Mouse (Mus musculus) forebrain, postnatal 0 days (tissue): ENCODE results near the gene Tfdp2. TPM values are rescaled to one million over a fixed set of nuclear protein-coding genes. Genes with fewer than 3 reads are reported as not detected.

ENCODE experiments used
- ATAC-seq: fragments of 200-750 bp; cut with Nextera tagmentation; 2 replicates; pipeline ENCODE4 v1.8.0; 2017; ENCODE audit warnings: mild to moderate bottlenecking, moderate library complexity
- DNase-seq: peaks from one replicate; pipeline ENCODE4 v3.0.0-alpha.2; 2015
- H3K27ac ChIP-seq: fragments of 300-500 bp; sonication (generic); 2 replicates; pipeline ENCODE4 v1.5.1; 2014; ENCODE audit warnings: low read depth, mild to moderate bottlenecking, antibody characterized with exemption, low read length, moderate library complexity, mixed read lengths
- H3K27me3 ChIP-seq: fragments of 300-500 bp; sonication (generic); 2 replicates; pipeline ENCODE4 v1.6.1; 2014; ENCODE audit warnings: mild to moderate bottlenecking, low read length, mixed read lengths; ENCODE audit not compliant: insufficient read depth
- H3K36me3 ChIP-seq: fragments of 300-500 bp; sonication (generic); 2 replicates; pipeline ENCODE4 v1.6.1; 2014; ENCODE audit warnings: mild to moderate bottlenecking, moderate library complexity; ENCODE audit not compliant: insufficient read depth
- H3K4me1 ChIP-seq: fragments of 300-500 bp; sonication (generic); 2 replicates; pipeline ENCODE4 v1.6.1; 2014; ENCODE audit warnings: antibody characterized with exemption; ENCODE audit not compliant: insufficient read depth
- H3K4me2 ChIP-seq: fragments of 300-500 bp; sonication (generic); 2 replicates; pipeline ENCODE4 v1.6.1; 2014; ENCODE audit warnings: low read depth, mild to moderate bottlenecking, moderate library complexity
- H3K4me3 ChIP-seq: fragments of 300-500 bp; sonication (generic); 2 replicates; pipeline ENCODE4 v1.5.1; 2014; ENCODE audit warnings: low read depth, low read length, mixed read lengths
- H3K9ac ChIP-seq: fragments of 300-500 bp; sonication (generic); 2 replicates; pipeline ENCODE4 v1.6.1; 2014; ENCODE audit warnings: mild to moderate bottlenecking
- H3K9me3 ChIP-seq: fragments of 300-500 bp; sonication (generic); 2 replicates; pipeline ENCODE4 v1.6.1; 2016; ENCODE audit warnings: low read length
- CTCF ChIP-seq: sonication (generic); IDR thresholded peaks from 2 replicates; pipeline ENCODE4 v1.5.1; 2016; ENCODE audit warnings: antibody characterized with exemption, control low read depth, low read depth
- WGBS: fragments of 180-500 bp; shearing (Covaris S2); extraction: QIAGEN DNeasy Blood & Tissue Kit; methylation state at CpG from one replicate; pipeline ENCODE4 v1.1.7; 2014; 5-methylcytosine and 5-hydroxymethylcytosine counted together
- polyA plus RNA-seq: library from polyadenylated mRNA; unstranded; fragments of >200 nt; fragmentation: Nextera tagmentation; extraction: Ambion mirVana; gene quantifications from 2 replicates; pipeline ENCODE4 v1.2.1, GENCODE M21; 2015
- total RNA-seq: library from RNA; depleted of rRNA; stranded (reverse); fragments of >200 nt; gene quantifications from 2 replicates; pipeline ENCODE4 v1.2.3, GENCODE M21; 2014

The Tfdp2 gene
- total and polyA plus RNA-seq, 2 experiments from 2014 or later: 16.1 to 21.3 TPM

DNA sequence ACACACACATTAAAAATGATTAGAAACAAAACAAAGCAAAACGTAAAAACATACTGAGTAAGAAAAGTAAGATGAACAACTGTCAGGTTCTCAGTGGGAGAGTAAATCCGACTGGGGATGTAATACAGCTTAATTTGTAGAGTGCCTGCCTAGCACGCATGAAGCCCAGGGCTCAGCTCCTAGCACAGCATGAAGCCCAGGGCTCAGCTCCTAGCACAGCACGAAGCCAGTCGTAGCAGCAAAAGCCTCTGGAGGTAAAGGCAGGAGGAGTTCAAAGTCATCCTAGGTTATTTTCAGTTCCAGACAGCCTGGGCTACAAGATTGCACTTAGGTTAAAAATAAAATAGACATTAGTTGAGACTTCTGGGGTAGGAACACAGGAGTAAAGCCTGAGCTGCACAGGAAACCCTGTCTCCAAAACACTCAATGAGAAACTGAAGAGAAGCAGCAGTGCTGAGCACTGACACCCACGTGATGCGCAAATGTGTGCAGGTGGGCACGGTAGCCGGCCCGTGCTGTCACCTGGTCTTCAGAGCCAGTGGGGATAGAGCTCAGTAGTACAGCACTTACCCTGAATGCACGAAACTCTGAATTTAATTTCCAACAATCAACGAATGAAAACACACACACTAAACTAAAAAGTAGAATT, 157.2 kb downstream of the Tfdp2 start:
- Histone ChIP-seq H3K4me1 (no peaks in the 10 kb centered on the region), H3K9ac (no peak overlapping the region), H3K27me3 (no peaks in the 10 kb centered on the region), H3K27ac (no peak overlapping the region), H3K4me3 (no peak overlapping the region), H3K4me2 (no peak overlapping the region), H3K9me3 (no peaks in the 10 kb centered on the region), H3K36me3 (no peaks in the 10 kb centered on the region)
- 80% methylated on average over 12 of the region's 12 CpGs for WGBS
- no peak for ATAC-seq
- no peak for DNase-seq
- TF ChIP-seq CTCF: no peak

GRCm38 (mm10) chr9:96353799-96354198, 157.7 kb downstream of the Tfdp2 start:
- H3K9me3 ChIP-seq: no peaks in the 10 kb centered on the region
- H3K27me3 ChIP-seq: no peaks in the 10 kb centered on the region
- no peak for TF ChIP-seq CTCF
- H3K4me1 ChIP-seq: no peaks in the 10 kb centered on the region
- DNase-seq: no peak
- ATAC-seq: no peak
- no peaks in the 10 kb centered on the region for H3K36me3 ChIP-seq
- H3K4me3 ChIP-seq: no peak overlapping the region
- H3K9ac ChIP-seq: no peak overlapping the region
- 63% methylated on average over 8 of the region's 8 CpGs for WGBS
- H3K4me2 ChIP-seq: no peak overlapping the region
- no peak overlapping the region for H3K27ac ChIP-seq

GRCm38 (mm10) chr9:96360056-96360455, 164.0 kb downstream of the Tfdp2 start:
- ATAC-seq (no peak), DNase-seq (no peak)
- Histone ChIP-seq H3K9me3 (no peaks in the 10 kb centered on the region), H3K9ac (no peak overlapping the region), H3K4me2 (no peak overlapping the region), H3K4me3 (no peak overlapping the region), H3K27ac (no peak overlapping the region), H3K27me3 (no peaks in the 10 kb centered on the region), H3K4me1 (peaks cover 9% of the 10 kb centered on the region), H3K36me3 (no peaks in the 10 kb centered on the region)
- 92% methylated on average over 3 of the region's 3 CpGs for WGBS
- no peak for TF ChIP-seq CTCF

GRCm38 (mm10) chr9:96363581-96364140, 167.6 kb downstream of the Tfdp2 start:
- peak overlapping the region; percentile 83 for H3K27ac ChIP-seq
- no peaks in the 10 kb centered on the region for H3K36me3 ChIP-seq
- ATAC-seq (peak; percentile 60), DNase-seq (peak; percentile 46)
- peaks cover 9% of the 10 kb centered on the region for H3K4me1 ChIP-seq
- no peaks in the 10 kb centered on the region for H3K27me3 ChIP-seq
- WGBS: under 1% methylated on average over 63 of the region's 64 CpGs
- no peak for TF ChIP-seq CTCF
- H3K9me3 ChIP-seq: no peaks in the 10 kb centered on the region
- H3K9ac ChIP-seq: peak overlapping the region; percentile 82
- peak overlapping the region; percentile 76 for H3K4me2 ChIP-seq
- peak overlapping the region; percentile 81 for H3K4me3 ChIP-seq

GRCm38 (mm10) chr9:96364141-96364838, 168.2 kb downstream of the Tfdp2 start, which contains the start of gene Atp1b3:
Gene Atp1b3 (minus strand): TSS chr9:96364442.
- 3% methylated on average over 59 of the region's 81 CpGs for WGBS
- peak within 1 kb of the TSS; percentile 81 for H3K4me3 ChIP-seq
- peak; percentile 24; the same call in 1 of the 2 replicates for TF ChIP-seq CTCF
- peaks cover 9% of the 10 kb centered on the region for H3K4me1 ChIP-seq
- H3K27ac ChIP-seq: peak within 1 kb of the TSS; percentile 83
- peak within 1 kb of the TSS; percentile 76 for H3K4me2 ChIP-seq
- no peaks in the 10 kb centered on the region for H3K36me3 ChIP-seq
- DNase-seq (peak; percentile 93), ATAC-seq (peak; percentile 95)
- peak within 1 kb of the TSS; percentile 82 for H3K9ac ChIP-seq
- H3K9me3 ChIP-seq: no peaks in the 10 kb centered on the region
- no peaks in the 10 kb centered on the region for H3K27me3 ChIP-seq

GRCm38 (mm10) chr9:96365271-96365872, 169.3 kb downstream of the Tfdp2 start:
- DNase-seq (no peak), ATAC-seq (no peak)
- Histone ChIP-seq H3K4me2 (no peak overlapping the region), H3K27me3 (no peaks in the 10 kb centered on the region), H3K4me3 (no peak overlapping the region), H3K36me3 (no peaks in the 10 kb centered on the region), H3K4me1 (peaks cover 9% of the 10 kb centered on the region), H3K9me3 (no peaks in the 10 kb centered on the region), H3K9ac (no peak overlapping the region), H3K27ac (no peak overlapping the region)
- TF ChIP-seq CTCF: no peak
- 68% methylated on average over 6 of the region's 6 CpGs for WGBS
